Mouse (Mus musculus): ENCODE data around the gene Thsd4.

DNA sequence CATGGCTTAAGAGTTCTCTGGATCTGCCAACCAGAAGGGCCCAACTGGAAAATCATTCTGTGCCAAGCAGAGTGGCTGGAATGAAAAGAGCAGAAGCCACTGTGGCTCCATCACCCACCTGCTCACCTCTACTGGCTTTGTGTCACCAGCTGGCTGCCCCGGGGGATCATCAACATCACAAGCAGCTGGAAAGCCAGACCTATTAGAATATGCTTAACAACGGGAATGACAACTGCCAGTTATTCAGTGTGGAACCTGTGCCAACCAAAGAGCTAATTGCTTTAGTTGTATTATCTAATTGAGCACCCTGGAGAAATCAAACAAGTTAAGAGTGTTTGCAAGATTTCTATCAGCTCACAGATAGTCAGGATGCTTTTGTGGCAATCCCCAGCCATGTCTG is 87.8 kb downstream of the Thsd4 start:
- TF ChIP-seq CTCF (IDR thresholded peaks at IDR 0.05), result no peak
- TF ChIP-seq EP300 (IDR thresholded peaks at IDR 0.05), result no peak
